Mouse (Mus musculus) heart, postnatal 0 days (tissue): Measurements from ENCODE around the gene Mylk.

ENCODE experiments used
- CTCF ChIP-seq: IDR thresholded peaks from 2 replicates; pipeline ENCODE4 v1.5.1; 2016; ENCODE audit warnings: antibody characterized with exemption, control low read depth, low read depth
- EP300 ChIP-seq: IDR thresholded peaks from 2 replicates; pipeline ENCODE4 v1.6.1; 2016; ENCODE audit warnings: antibody characterized with exemption, low read depth

GRCm38 (mm10) chr16:34854066-34854465 is 109.1 kb downstream of the Mylk start:
- TF ChIP-seq CTCF = no peak
- no peak for TF ChIP-seq EP300
